Mouse (Mus musculus): ENCODE measurements around the gene Slc26a5. TPM values are rescaled to one million over a fixed set of nuclear protein-coding genes. Genes with fewer than 3 reads are reported as not detected.

The Slc26a5 gene
- polyA plus RNA-seq, 1 experiment, result not detected

- H3K4me2 ChIP-seq (ENCODE audit: low read depth), result no peak overlapping the region
- no peak overlapping the region for H3K4me3 ChIP-seq
- peaks cover 33% of the 10 kb centered on the region for H3K36me3 ChIP-seq (ENCODE audit: control insufficient read depth, insufficient read depth)
- no peak overlapping the region for H3ac ChIP-seq (ENCODE audit: control insufficient read depth, insufficient read length)
- TF ChIP-seq REST (IDR thresholded peaks at IDR 0.05; ENCODE audit: insufficient read depth, insufficient read length) (no peak), MYOG (IDR thresholded peaks at IDR 0.05; ENCODE audit: control insufficient read depth in 1 of 3, insufficient read depth in 1 of 3, insufficient read length in 2 of 3, low read depth in 2 of 3) (no peak), MAX (IDR thresholded peaks at IDR 0.05; ENCODE audit: low read depth) (no peak), E2F4 (IDR thresholded peaks at IDR 0.05; ENCODE audit: insufficient read depth) (no peak), MYOD1 (IDR thresholded peaks at IDR 0.05; ENCODE audit: control insufficient read depth in 1 of 3, insufficient read length in 2 of 3, low read depth in 2 of 3) (no peak), POLR2A (IDR thresholded peaks at IDR 0.05; ENCODE audit: insufficient read length, low read depth) (no peak), TCF3 (IDR thresholded peaks at IDR 0.05; ENCODE audit: insufficient read length, low read depth) (no peak), SRF (IDR thresholded peaks at IDR 0.05; ENCODE audit: control insufficient read depth, insufficient read length, low read depth) (no peak)
- no peaks in the 10 kb centered on the region for H3K27me3 ChIP-seq (ENCODE audit: control insufficient read depth, insufficient read depth, insufficient read length)
- H3K79me2 ChIP-seq (ENCODE audit: control insufficient read depth, insufficient read depth), result peaks cover 3% of the 10 kb centered on the region
Measured at GRCm38 (mm10) chr5:21804837-21805236, 60.6 kb downstream of the Slc26a5 start.

- H3ac ChIP-seq (ENCODE audit: control insufficient read depth, insufficient read length), result no peak overlapping the region
- H3K4me2 ChIP-seq (ENCODE audit: low read depth), result no peak overlapping the region
- TF ChIP-seq REST (IDR thresholded peaks at IDR 0.05; ENCODE audit: insufficient read depth, insufficient read length) (no peak), MYOG (IDR thresholded peaks at IDR 0.05; ENCODE audit: control insufficient read depth in 1 of 3, insufficient read depth in 1 of 3, insufficient read length in 2 of 3, low read depth in 2 of 3) (no peak), TCF12 (IDR thresholded peaks at IDR 0.05; ENCODE audit: insufficient read depth, poor library complexity, severe bottlenecking) (no peak), USF1 (IDR thresholded peaks at IDR 0.05; ENCODE audit: low read depth) (no peak)
- H3K36me3 ChIP-seq (ENCODE audit: control insufficient read depth, insufficient read depth), result peaks cover 43% of the 10 kb centered on the region
- no peak overlapping the region for H3K4me3 ChIP-seq
- peaks cover 3% of the 10 kb centered on the region for H3K79me2 ChIP-seq (ENCODE audit: control insufficient read depth, insufficient read depth)
- no peaks in the 10 kb centered on the region for H3K27me3 ChIP-seq (ENCODE audit: control insufficient read depth, insufficient read depth, insufficient read length)
Measured at GRCm38 (mm10) chr5:21803691-21804188, 61.7 kb downstream of the Slc26a5 start.

GRCm38 (mm10) chr5:21802907-21803306 is 62.5 kb downstream of the Slc26a5 start:
- Histone ChIP-seq H3K27me3 (ENCODE audit: control insufficient read depth, insufficient read depth, insufficient read length) (no peaks in the 10 kb centered on the region), H3ac (ENCODE audit: control insufficient read depth, insufficient read length) (no peak overlapping the region), H3K4me2 (ENCODE audit: low read depth) (no peak overlapping the region), H3K4me3 (no peak overlapping the region), H3K79me2 (ENCODE audit: control insufficient read depth, insufficient read depth) (peaks cover 3% of the 10 kb centered on the region), H3K36me3 (ENCODE audit: control insufficient read depth, insufficient read depth) (peaks cover 49% of the 10 kb centered on the region)
- TF ChIP-seq CEBPB (IDR thresholded peaks at IDR 0.05; ENCODE audit: insufficient read depth, poor library complexity, severe bottlenecking) (no peak), TCF3 (IDR thresholded peaks at IDR 0.05; ENCODE audit: insufficient read length, low read depth) (no peak), TCF12 (IDR thresholded peaks at IDR 0.05; ENCODE audit: insufficient read depth, poor library complexity, severe bottlenecking) (no peak), E2F4 (IDR thresholded peaks at IDR 0.05; ENCODE audit: insufficient read depth) (no peak), REST (IDR thresholded peaks at IDR 0.05; ENCODE audit: insufficient read depth, insufficient read length) (no peak), SRF (IDR thresholded peaks at IDR 0.05; ENCODE audit: control insufficient read depth, insufficient read length, low read depth) (no peak), POLR2AphosphoS2 (IDR thresholded peaks at IDR 0.05; ENCODE audit: insufficient read length, low read depth) (no peak), POLR2A (IDR thresholded peaks at IDR 0.05; ENCODE audit: insufficient read length, low read depth) (no peak), MAX (IDR thresholded peaks at IDR 0.05; ENCODE audit: low read depth) (no peak), MYOD1 (IDR thresholded peaks at IDR 0.05; ENCODE audit: control insufficient read depth in 1 of 3, insufficient read length in 2 of 3, low read depth in 2 of 3) (no peak), USF1 (IDR thresholded peaks at IDR 0.05; ENCODE audit: low read depth) (no peak), MYOG (IDR thresholded peaks at IDR 0.05; ENCODE audit: control insufficient read depth in 1 of 3, insufficient read depth in 1 of 3, insufficient read length in 2 of 3, low read depth in 2 of 3) (no peak)

- Histone ChIP-seq H3K4me2 (ENCODE audit: low read depth) (no peak overlapping the region), H3K79me2 (ENCODE audit: control insufficient read depth, insufficient read depth) (peaks cover 81% of the 10 kb centered on the region), H3K4me3 (no peak overlapping the region), H3K27me3 (ENCODE audit: control insufficient read depth, insufficient read depth, insufficient read length) (no peaks in the 10 kb centered on the region), H3ac (ENCODE audit: control insufficient read depth, insufficient read length) (no peak overlapping the region), H3K36me3 (ENCODE audit: control insufficient read depth, insufficient read depth) (peaks cover 22% of the 10 kb centered on the region)
- TF ChIP-seq E2F4 (IDR thresholded peaks at IDR 0.05; ENCODE audit: insufficient read depth) (no peak), MYOG (IDR thresholded peaks at IDR 0.05; ENCODE audit: control insufficient read depth in 1 of 3, insufficient read depth in 1 of 3, insufficient read length in 2 of 3, low read depth in 2 of 3) (no peak), CEBPB (IDR thresholded peaks at IDR 0.05; ENCODE audit: insufficient read depth, poor library complexity, severe bottlenecking) (no peak), USF1 (IDR thresholded peaks at IDR 0.05; ENCODE audit: low read depth) (no peak), MAX (IDR thresholded peaks at IDR 0.05; ENCODE audit: low read depth) (no peak), POLR2AphosphoS2 (IDR thresholded peaks at IDR 0.05; ENCODE audit: insufficient read length, low read depth) (no peak), REST (IDR thresholded peaks at IDR 0.05; ENCODE audit: insufficient read depth, insufficient read length) (no peak), TCF3 (IDR thresholded peaks at IDR 0.05; ENCODE audit: insufficient read length, low read depth) (no peak), SRF (IDR thresholded peaks at IDR 0.05; ENCODE audit: control insufficient read depth, insufficient read length, low read depth) (no peak), POLR2A (IDR thresholded peaks at IDR 0.05; ENCODE audit: insufficient read length, low read depth) (no peak)
Measured at GRCm38 (mm10) chr5:21792166-21792565, 73.2 kb downstream of the Slc26a5 start.

GRCm38 (mm10) chr5:21789061-21789460 is 76.3 kb downstream of the Slc26a5 start:
- H3K4me3 ChIP-seq, result no peak overlapping the region
- peaks cover 79% of the 10 kb centered on the region for H3K79me2 ChIP-seq (ENCODE audit: control insufficient read depth, insufficient read depth)
- H3K36me3 ChIP-seq (ENCODE audit: control insufficient read depth, insufficient read depth), result peaks cover 5% of the 10 kb centered on the region
- H3K27me3 ChIP-seq (ENCODE audit: control insufficient read depth, insufficient read depth, insufficient read length), result no peaks in the 10 kb centered on the region
- TF ChIP-seq REST (IDR thresholded peaks at IDR 0.05; ENCODE audit: insufficient read depth, insufficient read length) (no peak), TCF12 (IDR thresholded peaks at IDR 0.05; ENCODE audit: insufficient read depth, poor library complexity, severe bottlenecking) (no peak), MYOD1 (IDR thresholded peaks at IDR 0.05; ENCODE audit: control insufficient read depth in 1 of 3, insufficient read length in 2 of 3, low read depth in 2 of 3) (peak in 1 of 3 experiments; percentile 19)
- H3ac ChIP-seq (ENCODE audit: control insufficient read depth, insufficient read length), result no peak overlapping the region
- H3K4me2 ChIP-seq (ENCODE audit: low read depth), result peak overlapping the region; percentile 90

Data from myocyte (in vitro differentiated cells).